Mouse (Mus musculus): Measurements from ENCODE around the gene Glra3. TPM values are rescaled to one million over a fixed set of nuclear protein-coding genes. Genes with fewer than 3 reads are reported as not detected.

Glra3 gene
- polyA plus RNA-seq, 1 experiment = 0.01 TPM

Other genes starting within 250 kb of the Glra3 start
- gene Adam29, start 33.5 kb upstream of the Glra3 start, polyA plus RNA-seq (2012; fragmentation: generic; extraction: Trizol) = not detected